Mouse (Mus musculus): ENCODE data around the gene Tph2.

GRCm38 (mm10) chr10:115175591-115175991 is 9.2 kb downstream of the Tph2 start:
- TF ChIP-seq CTCF (IDR thresholded peaks at IDR 0.05; ENCODE audit: low read depth) (no peak), EP300 (optimal IDR thresholded peaks at IDR 0.05) (no peak)
